Mouse (Mus musculus) erythroblast, embryonic 14.5 days (primary cell): ENCODE results near the gene Ly75. TPM values are rescaled to one million over a fixed set of nuclear protein-coding genes. Genes with fewer than 3 reads are reported as not detected.

Experiments
- H3K27me3 ChIP-seq: 2 replicates; pipeline ENCODE4 v1.6.1; 2012; ENCODE audit warnings: inconsistent platforms; ENCODE audit not compliant: control insufficient read depth
- H3K36me3 ChIP-seq: 2 replicates; pipeline ENCODE4 v1.6.1; 2012; ENCODE audit warnings: mild to moderate bottlenecking, inconsistent platforms; ENCODE audit not compliant: control insufficient read depth
- H3K4me1 ChIP-seq: 2 replicates; pipeline ENCODE4 v1.6.1; 2012; ENCODE audit warnings: inconsistent platforms; ENCODE audit not compliant: control insufficient read depth
- H3K4me3 ChIP-seq: replicated peaks from 2 replicates; pipeline ENCODE3; 2012; ENCODE audit warnings: moderate library complexity, mild to moderate bottlenecking, inconsistent platforms
- H3K9me3 ChIP-seq: 2 replicates; pipeline ENCODE4 v1.6.1; 2012; ENCODE audit warnings: low read length, inconsistent platforms, mixed read lengths; ENCODE audit not compliant: control insufficient read depth
- GATA1 ChIP-seq: IDR thresholded peaks from 2 replicates; pipeline ENCODE4 v1.6.1; 2012; ENCODE audit warnings: low read length, inconsistent platforms, mixed read lengths
- TAL1 ChIP-seq: IDR thresholded peaks from 3 replicates; pipeline ENCODE4 v1.6.1; 2012; ENCODE audit warnings: low read length, inconsistent platforms, mixed read lengths
- polyA plus RNA-seq: library from polyadenylated mRNA; stranded (reverse); fragments of >175 nt; gene quantifications from 2 replicates; pipeline ENCODE4 v1.2.3, GENCODE M21; 2012

Gene Ly75
- polyA plus RNA-seq, 1 experiment: not detected

DNA sequence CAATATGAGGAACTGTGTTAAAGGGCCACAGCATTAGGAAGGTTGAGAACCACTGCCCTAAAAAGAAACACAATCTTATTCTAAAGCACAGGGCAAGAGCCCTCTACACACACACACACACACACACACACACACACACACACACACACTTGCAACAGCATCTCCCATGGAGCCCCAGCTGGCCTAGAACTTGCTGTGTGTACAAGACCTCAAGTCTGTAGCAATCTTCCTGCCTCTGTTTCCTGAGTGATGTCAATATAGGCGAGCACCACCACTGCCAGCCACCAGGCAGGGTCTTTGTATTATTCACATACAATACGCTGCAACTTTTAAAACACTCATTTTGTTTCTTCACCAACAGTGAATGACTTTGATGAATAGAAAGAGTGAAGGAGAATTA, 24.3 kb upstream of the Ly75 start:
- H3K9me3 ChIP-seq: no peaks in the 10 kb centered on the region
- H3K36me3 ChIP-seq: no peaks in the 10 kb centered on the region
- H3K27me3 ChIP-seq: no peaks in the 10 kb centered on the region
- TF ChIP-seq TAL1: no peak
- no peak for TF ChIP-seq GATA1
- H3K4me1 ChIP-seq: no peaks in the 10 kb centered on the region
- H3K4me3 ChIP-seq: no peak overlapping the region

DNA sequence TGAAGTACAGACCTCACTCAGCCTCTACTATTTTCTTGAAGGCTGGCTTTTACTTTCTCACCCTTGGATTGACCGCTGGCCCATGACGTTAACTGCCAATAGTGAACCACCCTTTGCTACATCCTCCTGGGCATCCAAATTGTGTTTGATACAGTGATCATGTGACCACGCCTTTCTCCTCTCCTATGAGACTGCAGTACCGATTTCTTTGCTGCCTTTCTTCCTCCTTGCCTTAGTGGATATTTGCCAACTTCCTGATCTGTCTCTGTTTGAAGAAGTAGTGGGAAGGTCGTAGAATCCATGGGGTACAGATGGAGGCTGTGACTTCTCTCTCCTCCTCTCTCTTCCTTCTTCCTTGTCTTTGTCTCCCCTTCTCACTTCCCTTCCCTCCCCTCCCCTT, 22.3 kb upstream of the Ly75 start:
- no peaks in the 10 kb centered on the region for H3K9me3 ChIP-seq
- H3K4me3 ChIP-seq: no peak overlapping the region
- H3K4me1 ChIP-seq: no peaks in the 10 kb centered on the region
- H3K36me3 ChIP-seq: no peaks in the 10 kb centered on the region
- H3K27me3 ChIP-seq: no peaks in the 10 kb centered on the region
- TF ChIP-seq TAL1 (no peak), GATA1 (no peak)

GRCm38 (mm10) chr2:60404763-60405162, 21.7 kb upstream of the Ly75 start:
- no peak for TF ChIP-seq GATA1
- no peak for TF ChIP-seq TAL1
- H3K4me3 ChIP-seq: no peak overlapping the region
- no peaks in the 10 kb centered on the region for H3K9me3 ChIP-seq
- H3K36me3 ChIP-seq: no peaks in the 10 kb centered on the region
- no peaks in the 10 kb centered on the region for H3K27me3 ChIP-seq
- no peaks in the 10 kb centered on the region for H3K4me1 ChIP-seq

GRCm38 (mm10) chr2:60401694-60402093, 18.6 kb upstream of the Ly75 start:
- Histone ChIP-seq H3K4me3 (no peak overlapping the region), H3K9me3 (no peaks in the 10 kb centered on the region), H3K4me1 (no peaks in the 10 kb centered on the region), H3K36me3 (no peaks in the 10 kb centered on the region), H3K27me3 (no peaks in the 10 kb centered on the region)
- TF ChIP-seq TAL1 (no peak), GATA1 (no peak)

DNA sequence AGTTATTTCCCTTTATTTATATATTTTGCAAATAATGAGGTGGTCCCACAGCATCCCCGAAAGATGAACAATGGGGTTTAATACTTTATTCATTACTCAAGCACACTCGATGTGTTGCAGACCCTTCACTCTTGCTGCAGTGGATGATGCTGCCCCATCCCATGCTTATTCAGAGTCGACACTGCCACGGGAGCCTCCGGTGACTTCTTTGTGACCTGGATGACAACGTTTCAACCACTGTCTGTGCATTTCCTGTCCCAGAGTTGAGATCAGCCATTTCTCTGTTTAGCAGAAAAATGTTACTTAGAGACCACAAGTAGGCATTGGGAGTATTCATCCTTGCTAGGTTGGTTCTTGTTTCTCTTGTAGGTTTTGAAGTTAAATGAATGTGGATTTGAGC, 10.7 kb upstream of the Ly75 start:
- no peaks in the 10 kb centered on the region for H3K9me3 ChIP-seq
- no peak for TF ChIP-seq TAL1
- TF ChIP-seq GATA1: no peak
- H3K36me3 ChIP-seq: no peaks in the 10 kb centered on the region

GRCm38 (mm10) chr2:60392286-60392685, 9.2 kb upstream of the Ly75 start:
- Histone ChIP-seq H3K36me3 (no peaks in the 10 kb centered on the region), H3K27me3 (no peaks in the 10 kb centered on the region), H3K9me3 (no peaks in the 10 kb centered on the region), H3K4me1 (no peaks in the 10 kb centered on the region), H3K4me3 (no peak overlapping the region)
- no peak for TF ChIP-seq GATA1
- no peak for TF ChIP-seq TAL1

More for the DNA sequence above, 10.7 kb upstream of the Ly75 start:
- H3K4me1 ChIP-seq: no peaks in the 10 kb centered on the region
- no peaks in the 10 kb centered on the region for H3K27me3 ChIP-seq
- H3K4me3 ChIP-seq: no peak overlapping the region

- no peak overlapping the region for H3K4me3 ChIP-seq
- peaks cover 8% of the 10 kb centered on the region for H3K4me1 ChIP-seq
- H3K9me3 ChIP-seq: no peaks in the 10 kb centered on the region
- peaks cover 24% of the 10 kb centered on the region for H3K27me3 ChIP-seq
- TF ChIP-seq GATA1 (no peak), TAL1 (no peak)
- H3K36me3 ChIP-seq: no peaks in the 10 kb centered on the region
These were observed 4.3 kb upstream of the Ly75 start for GRCm38 (mm10) chr2:60387363-60387762.

- TF ChIP-seq TAL1 (no peak), GATA1 (no peak)
- no peaks in the 10 kb centered on the region for H3K36me3 ChIP-seq
These were observed 3.7 kb upstream of the Ly75 start for GRCm38 (mm10) chr2:60386835-60387234.

GRCm38 (mm10) chr2:60384763-60385085, 1.6 kb upstream of the Ly75 start:
- Histone ChIP-seq H3K9me3 (no peaks in the 10 kb centered on the region), H3K27me3 (peaks cover 34% of the 10 kb centered on the region), H3K4me3 (no peak overlapping the region), H3K36me3 (no peaks in the 10 kb centered on the region), H3K4me1 (peaks cover 9% of the 10 kb centered on the region)
- TF ChIP-seq GATA1: no peak
- TF ChIP-seq TAL1: no peak

More at GRCm38 (mm10) chr2:60386835-60387234, 3.7 kb upstream of the Ly75 start:
- peaks cover 9% of the 10 kb centered on the region for H3K4me1 ChIP-seq
- H3K27me3 ChIP-seq: peaks cover 29% of the 10 kb centered on the region
- H3K4me3 ChIP-seq: no peak overlapping the region
- H3K9me3 ChIP-seq: no peaks in the 10 kb centered on the region

DNA sequence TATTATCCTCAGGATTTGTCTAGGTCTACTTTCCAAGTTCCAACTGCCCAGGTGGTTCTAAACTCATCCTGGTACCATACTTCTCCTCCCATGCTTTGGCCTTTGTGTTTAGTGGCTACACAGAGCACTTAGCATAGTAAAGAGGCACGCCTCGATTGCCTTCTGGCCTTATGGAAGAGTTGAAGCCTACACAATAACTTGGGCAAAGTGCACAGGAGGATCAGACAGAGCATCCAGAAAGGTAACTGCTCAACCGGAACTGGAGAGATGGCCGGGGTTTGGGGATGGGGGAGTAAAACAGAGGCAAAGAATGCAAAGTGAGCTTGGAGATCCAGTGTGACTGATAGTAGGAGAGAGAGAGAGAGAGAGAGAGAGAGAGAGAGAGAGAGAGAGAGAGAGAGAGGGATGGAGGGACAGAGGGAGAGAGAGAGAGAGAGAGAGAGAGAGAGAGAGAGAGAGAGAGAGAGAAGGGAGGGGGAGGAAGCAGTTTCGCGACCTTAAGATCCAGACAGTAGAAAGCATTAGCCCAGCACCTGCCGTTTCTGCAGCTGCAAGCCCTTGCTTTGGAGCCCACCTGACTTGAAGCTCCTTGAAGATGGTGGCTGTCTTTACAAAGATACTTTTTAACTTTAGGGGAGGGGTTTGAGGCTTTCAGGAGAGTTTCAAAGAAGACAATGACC, 1.1 kb upstream of the Ly75 start:
- no peak overlapping the region for H3K4me3 ChIP-seq
- TF ChIP-seq TAL1 (no peak), GATA1 (no peak)
- no peaks in the 10 kb centered on the region for H3K9me3 ChIP-seq
- H3K4me1 ChIP-seq: peaks cover 9% of the 10 kb centered on the region
- peaks cover 34% of the 10 kb centered on the region for H3K27me3 ChIP-seq
- no peaks in the 10 kb centered on the region for H3K36me3 ChIP-seq

- TF ChIP-seq TAL1: no peak
- no peaks in the 10 kb centered on the region for H3K36me3 ChIP-seq
- H3K27me3 ChIP-seq: peaks cover 34% of the 10 kb centered on the region
- H3K4me3 ChIP-seq: peak overlapping the region; percentile 50
- H3K4me1 ChIP-seq: peaks cover 9% of the 10 kb centered on the region
- no peaks in the 10 kb centered on the region for H3K9me3 ChIP-seq
These were observed 757 bp downstream of the Ly75 start for GRCm38 (mm10) chr2:60382346-60382745.
